Mouse (Mus musculus): ENCODE data around the gene Lamp2.

GRCm38 (mm10) chrX:38402981-38403380 lies 53.3 kb downstream of the Lamp2 start:
- TF ChIP-seq CTCF (IDR thresholded peaks at IDR 0.05; ENCODE audit: low read depth) (no peak), EP300 (optimal IDR thresholded peaks at IDR 0.05) (no peak)
